Mouse (Mus musculus) neural tube, embryonic 13.5 days (tissue): ENCODE measurements around the gene Sub1. TPM values are rescaled to one million over a fixed set of nuclear protein-coding genes. Genes with fewer than 3 reads are reported as not detected.

Source experiments
- ATAC-seq: fragments of 200-750 bp; cut with Nextera tagmentation; 2 replicates; pipeline ENCODE4 v1.8.0; 2017; ENCODE audit warnings: low read depth, mild to moderate bottlenecking, moderate TSS enrichment, moderate library complexity
- H3K27ac ChIP-seq: fragments of 300-500 bp; sonication (generic); replicated peaks from 2 replicates; pipeline ENCODE4 v1.5.1; 2015; ENCODE audit warnings: moderate library complexity, mild to moderate bottlenecking, inconsistent platforms
- H3K27me3 ChIP-seq: fragments of 300-500 bp; sonication (generic); 2 replicates; pipeline ENCODE4 v1.6.1; 2015; ENCODE audit warnings: mild to moderate bottlenecking, inconsistent platforms
- H3K36me3 ChIP-seq: fragments of 300-500 bp; sonication (generic); 2 replicates; pipeline ENCODE4 v1.6.1; 2015; ENCODE audit warnings: mild to moderate bottlenecking, inconsistent platforms
- H3K4me1 ChIP-seq: fragments of 300-500 bp; sonication (generic); replicated peaks from 2 replicates; pipeline ENCODE4 v1.6.1; 2015; ENCODE audit warnings: inconsistent platforms
- H3K4me2 ChIP-seq: fragments of 300-500 bp; sonication (generic); 2 replicates; pipeline ENCODE4 v1.6.1; 2015; ENCODE audit warnings: inconsistent platforms, mild to moderate bottlenecking, moderate library complexity
- H3K4me3 ChIP-seq: fragments of 300-500 bp; sonication (generic); 2 replicates; pipeline ENCODE4 v1.5.1; 2015; ENCODE audit warnings: mild to moderate bottlenecking, inconsistent platforms
- H3K9ac ChIP-seq: fragments of 300-500 bp; sonication (generic); 2 replicates; pipeline ENCODE4 v1.6.1; 2015; ENCODE audit warnings: moderate library complexity, mild to moderate bottlenecking, inconsistent platforms
- H3K9me3 ChIP-seq: fragments of 300-500 bp; sonication (generic); 2 replicates; pipeline ENCODE4 v1.6.1; 2016; ENCODE audit warnings: inconsistent platforms
- WGBS: fragments of 180-500 bp; shearing (Covaris S2); methylation state at CpG from one replicate; pipeline ENCODE4 v1.1.7; 2015; 5-methylcytosine and 5-hydroxymethylcytosine counted together
- polyA plus RNA-seq: library from polyadenylated mRNA; unstranded; fragments of >200 nt; fragmentation: Nextera tagmentation; extraction: Ambion mirVana; gene quantifications from 2 replicates; pipeline ENCODE4 v1.2.1, GENCODE M21; 2015

Gene Sub1
- polyA plus RNA-seq, 1 experiment from 2014 or later, result 666 TPM

GRCm38 (mm10) chr15:12027807-12028206, 31.0 kb upstream of the Sub1 start:
- H3K4me1 ChIP-seq, result 0 out of 2 replicates have a peak, but pooled peaks cover 6% of the 10 kb centered on the region
- H3K4me2 ChIP-seq, result no peak overlapping the region
- no peak overlapping the region for H3K9ac ChIP-seq
- H3K27me3 ChIP-seq, result no peaks in the 10 kb centered on the region
- no peaks in the 10 kb centered on the region for H3K36me3 ChIP-seq
- no peak for ATAC-seq
- H3K9me3 ChIP-seq, result no peaks in the 10 kb centered on the region
- H3K4me3 ChIP-seq, result no peak overlapping the region
- no peak overlapping the region for H3K27ac ChIP-seq
- 85% methylated on average over 3 of the region's 3 CpGs for WGBS

DNA sequence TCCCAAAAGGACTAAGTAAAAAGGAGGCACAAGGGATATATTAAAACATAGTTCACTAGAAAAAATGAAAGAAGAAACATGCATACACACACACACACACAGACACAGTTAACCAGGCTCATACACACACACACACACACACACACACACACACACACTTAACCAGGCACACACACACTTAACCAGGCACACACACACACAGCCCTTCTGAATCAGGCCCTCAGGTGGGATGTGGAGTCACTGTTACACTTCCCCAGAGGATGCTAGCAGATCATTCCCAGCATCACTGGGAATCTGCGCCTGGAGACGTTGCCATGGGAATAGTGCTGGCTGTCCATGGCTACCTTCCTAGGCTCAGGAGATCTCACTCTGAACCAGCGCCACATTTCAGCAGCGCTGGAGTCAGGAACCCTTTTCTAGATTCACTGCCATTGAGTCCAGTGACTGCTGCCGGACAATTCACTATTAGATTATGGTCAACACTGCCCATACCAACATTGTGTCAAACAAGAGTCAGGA, 30.2 kb upstream of the Sub1 start:
- Histone ChIP-seq H3K9ac (no peak overlapping the region), H3K36me3 (no peaks in the 10 kb centered on the region), H3K4me1 (0 out of 2 replicates have a peak, but pooled peaks cover 6% of the 10 kb centered on the region), H3K4me3 (no peak overlapping the region), H3K27ac (no peak overlapping the region), H3K4me2 (no peak overlapping the region), H3K27me3 (no peaks in the 10 kb centered on the region), H3K9me3 (no peaks in the 10 kb centered on the region)
- ATAC-seq, result no peak
- WGBS, result 86% methylated on average over 5 of the region's 5 CpGs

- no peaks in the 10 kb centered on the region for H3K36me3 ChIP-seq
- H3K27me3 ChIP-seq, result no peaks in the 10 kb centered on the region
- no peak for ATAC-seq
- no peak overlapping the region for H3K4me2 ChIP-seq
- no peak overlapping the region for H3K9ac ChIP-seq
- H3K27ac ChIP-seq, result no peak overlapping the region
- WGBS, result 88% methylated on average over 5 of the region's 5 CpGs
- H3K9me3 ChIP-seq, result no peaks in the 10 kb centered on the region
- H3K4me3 ChIP-seq, result no peak overlapping the region
- 0 out of 2 replicates have a peak, but pooled peaks cover 6% of the 10 kb centered on the region for H3K4me1 ChIP-seq
These were observed 29.2 kb upstream of the Sub1 start for GRCm38 (mm10) chr15:12026026-12026425.

GRCm38 (mm10) chr15:12025341-12025740, 28.6 kb upstream of the Sub1 start:
- Histone ChIP-seq H3K4me3 (no peak overlapping the region), H3K4me2 (no peak overlapping the region), H3K27me3 (no peaks in the 10 kb centered on the region), H3K4me1 (0 out of 2 replicates have a peak, but pooled peaks cover 6% of the 10 kb centered on the region), H3K36me3 (no peaks in the 10 kb centered on the region), H3K9ac (no peak overlapping the region), H3K9me3 (no peaks in the 10 kb centered on the region), H3K27ac (no peak overlapping the region)
- ATAC-seq, result no peak
- whole genome bisulfite sequencing, result 89% methylated on average over 10 of the region's 10 CpGs

GRCm38 (mm10) chr15:12024791-12025268, 28.0 kb upstream of the Sub1 start:
- H3K27me3 ChIP-seq, result no peaks in the 10 kb centered on the region
- 58% methylated on average over 14 of the region's 14 CpGs for WGBS
- no peak for ATAC-seq
- H3K4me3 ChIP-seq, result no peak overlapping the region
- no peaks in the 10 kb centered on the region for H3K9me3 ChIP-seq
- H3K4me2 ChIP-seq, result peak overlapping the region; percentile 18
- 0 out of 2 replicates have a peak, but pooled peaks cover 6% of the 10 kb centered on the region for H3K4me1 ChIP-seq
- no peak overlapping the region for H3K27ac ChIP-seq
- H3K9ac ChIP-seq, result no peak overlapping the region
- H3K36me3 ChIP-seq, result no peaks in the 10 kb centered on the region

GRCm38 (mm10) chr15:12019443-12019842, 22.7 kb upstream of the Sub1 start:
- 92% methylated on average over 14 of the region's 14 CpGs for WGBS
- peaks cover 12% of the 10 kb centered on the region; the same call in 1 of the 2 replicates for H3K4me1 ChIP-seq
- H3K9me3 ChIP-seq, result no peaks in the 10 kb centered on the region
- no peaks in the 10 kb centered on the region for H3K27me3 ChIP-seq
- H3K4me3 ChIP-seq, result no peak overlapping the region
- no peak for ATAC-seq
- no peak overlapping the region for H3K4me2 ChIP-seq
- no peaks in the 10 kb centered on the region for H3K36me3 ChIP-seq
- H3K9ac ChIP-seq, result no peak overlapping the region
- H3K27ac ChIP-seq, result no peak overlapping the region

- H3K27me3 ChIP-seq, result no peaks in the 10 kb centered on the region
- H3K36me3 ChIP-seq, result no peaks in the 10 kb centered on the region
- WGBS, result 70% methylated on average over 6 of the region's 6 CpGs
- no peak overlapping the region for H3K4me2 ChIP-seq
- no peak overlapping the region for H3K4me3 ChIP-seq
- peaks cover 12% of the 10 kb centered on the region; the same call in 1 of the 2 replicates for H3K4me1 ChIP-seq
- no peaks in the 10 kb centered on the region for H3K9me3 ChIP-seq
- H3K9ac ChIP-seq, result no peak overlapping the region
- ATAC-seq, result 0 out of 2 replicates have a peak, but pooled peaks have one; percentile 20
- H3K27ac ChIP-seq, result no peak overlapping the region
These were observed 21.6 kb upstream of the Sub1 start for GRCm38 (mm10) chr15:12018428-12018757.

GRCm38 (mm10) chr15:12017700-12018427, 21.1 kb upstream of the Sub1 start:
- Histone ChIP-seq H3K27me3 (no peaks in the 10 kb centered on the region), H3K4me3 (no peak overlapping the region; the same call in 1 of the 2 replicates), H3K36me3 (no peaks in the 10 kb centered on the region), H3K9me3 (no peaks in the 10 kb centered on the region), H3K4me2 (peak overlapping the region; percentile 24; the same call in 1 of the 2 replicates), H3K27ac (no peak overlapping the region), H3K9ac (no peak overlapping the region), H3K4me1 (peaks cover 12% of the 10 kb centered on the region; the same call in 1 of the 2 replicates)
- WGBS, result 34% methylated on average over 13 of the region's 13 CpGs
- peak; percentile 47; the same call in 1 of the 2 replicates for ATAC-seq

DNA sequence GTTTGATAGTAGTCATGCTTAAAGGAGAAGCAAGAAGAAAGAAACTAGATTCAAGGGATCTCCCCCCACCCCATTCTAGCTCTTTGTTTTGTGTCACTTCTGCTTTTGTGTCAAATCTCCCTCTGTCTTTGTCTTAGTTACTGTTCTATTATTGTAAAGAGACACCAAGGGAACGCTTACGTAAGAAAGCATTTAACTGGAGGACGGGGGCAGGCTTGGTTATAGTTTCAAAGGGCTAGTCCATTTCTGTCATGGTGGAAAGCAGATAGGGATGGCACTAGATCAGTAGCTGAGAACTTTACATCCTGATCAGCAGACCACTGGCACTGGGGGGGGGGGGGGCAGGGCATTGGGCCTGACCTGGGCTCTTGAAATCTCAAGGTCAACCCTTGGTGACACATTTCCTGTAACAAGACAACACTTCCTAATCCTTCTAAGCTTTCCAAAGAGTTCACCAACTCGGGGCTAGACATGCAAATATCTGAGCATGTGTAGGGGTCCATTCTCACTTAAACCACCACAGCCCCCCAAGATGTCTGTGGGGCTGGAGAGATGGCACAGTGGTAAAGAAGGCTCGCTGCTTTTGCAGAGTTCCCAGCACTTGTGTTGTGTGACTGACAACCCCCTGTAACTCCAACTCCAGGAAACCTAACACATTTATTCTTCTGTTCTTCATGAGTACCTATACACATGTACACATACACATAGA, 17.6 kb upstream of the Sub1 start:
- H3K4me2 ChIP-seq, result no peak overlapping the region
- no peaks in the 10 kb centered on the region for H3K9me3 ChIP-seq
- H3K27ac ChIP-seq, result no peak overlapping the region
- no peak overlapping the region for H3K9ac ChIP-seq
- H3K4me1 ChIP-seq, result peaks cover 12% of the 10 kb centered on the region; the same call in 1 of the 2 replicates
- no peaks in the 10 kb centered on the region for H3K36me3 ChIP-seq
- H3K27me3 ChIP-seq, result no peaks in the 10 kb centered on the region
- no peak for ATAC-seq
- 77% methylated on average over 5 of the region's 5 CpGs for WGBS
- no peak overlapping the region for H3K4me3 ChIP-seq

DNA sequence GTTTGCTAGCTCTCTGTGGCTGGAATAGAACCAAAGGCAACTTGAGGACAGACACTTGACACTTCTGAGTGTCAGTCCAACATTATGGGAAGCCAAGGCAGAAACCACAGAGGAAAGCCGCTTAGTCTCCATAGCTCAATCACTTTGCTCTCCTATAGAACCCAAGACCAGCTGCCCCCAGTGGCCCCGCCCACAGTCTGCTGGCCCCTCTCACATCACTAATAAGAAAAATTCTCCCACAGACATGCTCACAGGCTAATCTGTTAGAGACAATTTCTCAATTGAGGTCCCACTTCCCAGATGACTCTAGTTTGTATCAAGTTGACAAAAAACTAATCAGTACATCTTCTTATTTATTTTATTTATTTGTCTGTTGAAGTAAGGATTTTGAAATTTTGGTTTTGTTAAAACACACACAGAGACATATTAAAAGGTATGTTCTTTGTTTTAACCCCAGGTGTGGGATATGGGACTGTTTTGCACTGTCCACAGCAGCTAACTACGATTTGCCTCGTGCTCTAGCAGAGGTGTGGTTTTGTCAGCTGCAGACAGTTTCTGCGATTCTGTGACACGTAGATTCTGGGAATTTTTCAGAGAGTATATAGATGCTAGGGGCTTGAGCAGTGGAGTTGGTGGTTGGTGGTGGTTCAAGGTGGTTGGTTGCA, 16.9 kb upstream of the Sub1 start:
- Histone ChIP-seq H3K36me3 (no peaks in the 10 kb centered on the region), H3K4me2 (no peak overlapping the region), H3K9ac (no peak overlapping the region), H3K27me3 (no peaks in the 10 kb centered on the region), H3K27ac (no peak overlapping the region), H3K4me3 (no peak overlapping the region), H3K9me3 (no peaks in the 10 kb centered on the region), H3K4me1 (peaks cover 12% of the 10 kb centered on the region; the same call in 1 of the 2 replicates)
- 71% methylated on average over 6 of the region's 6 CpGs for WGBS
- no peak for ATAC-seq

DNA sequence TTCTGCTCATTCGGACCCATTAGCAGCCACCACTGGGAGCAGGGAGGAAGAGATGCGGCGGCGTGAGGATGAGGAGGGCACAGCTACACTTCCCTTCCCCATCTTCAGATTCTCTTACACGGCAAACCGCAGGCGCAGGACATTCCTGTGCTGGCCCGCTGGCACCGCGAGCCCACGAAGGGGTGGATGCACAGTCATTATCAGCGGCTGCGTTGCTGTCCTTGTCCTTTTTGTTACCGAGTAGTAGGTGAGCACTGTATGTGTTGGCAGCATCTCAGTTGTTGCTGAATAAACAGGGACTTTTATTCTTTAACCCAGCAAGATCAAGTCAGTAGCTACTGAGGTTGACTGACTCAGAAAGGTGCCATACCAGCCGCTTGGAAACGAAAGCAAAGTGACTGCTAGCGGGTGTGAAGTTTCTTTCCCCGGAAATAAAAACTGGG, 13.8 kb upstream of the Sub1 start:
- Histone ChIP-seq H3K9ac (peak overlapping the region; percentile 51; the same call in 1 of the 2 replicates), H3K4me1 (no peaks in the 10 kb centered on the region), H3K27me3 (no peaks in the 10 kb centered on the region), H3K27ac (no peak overlapping the region), H3K9me3 (no peaks in the 10 kb centered on the region), H3K4me2 (peak overlapping the region; percentile 40), H3K4me3 (peak overlapping the region; percentile 12), H3K36me3 (no peaks in the 10 kb centered on the region)
- WGBS, result 45% methylated on average over 18 of the region's 18 CpGs
- no peak for ATAC-seq
